Mouse (Mus musculus) megakaryocyte, embryonic 14.5 days (primary cell): ENCODE data around the gene Nin. TPM values are rescaled to one million over a fixed set of nuclear protein-coding genes. Genes with fewer than 3 reads are reported as not detected.

Source experiments
- H3K27me3 ChIP-seq: replicated peaks from 2 replicates; pipeline ENCODE3; 2012; ENCODE audit warnings: inconsistent platforms
- H3K36me3 ChIP-seq: replicated peaks from 2 replicates; pipeline ENCODE3; 2012; ENCODE audit warnings: low read length, inconsistent platforms, mixed read lengths
- H3K4me1 ChIP-seq: 2 replicates; pipeline ENCODE4 v1.6.1; 2012; ENCODE audit warnings: inconsistent platforms
- H3K4me3 ChIP-seq: replicated peaks from 2 replicates; pipeline ENCODE3; 2012; ENCODE audit warnings: moderate library complexity, mild to moderate bottlenecking, inconsistent platforms
- H3K9me3 ChIP-seq: 2 replicates; pipeline ENCODE4 v1.6.1; 2012; ENCODE audit warnings: inconsistent platforms
- FLI1 ChIP-seq: IDR thresholded peaks from 2 replicates; pipeline ENCODE4 v1.6.1; 2012; ENCODE audit warnings: low read length, inconsistent platforms, mixed read lengths
- GATA1 ChIP-seq: IDR thresholded peaks from 3 replicates; pipeline ENCODE4 v1.6.1; 2012; ENCODE audit warnings: mixed read lengths, low read length, inconsistent platforms, borderline replicate concordance
- polyA plus RNA-seq: library from polyadenylated mRNA; stranded (reverse); fragments of >175 nt; gene quantifications from 2 replicates; pipeline ENCODE4 v1.2.3, GENCODE M21; 2012; ENCODE audit warnings: low replicate concordance; ENCODE audit not compliant: insufficient read depth

Nin gene
- polyA plus RNA-seq, 1 experiment, result 5.0 TPM

GRCm38 (mm10) chr12:69962468-69962867 lies 151.0 kb downstream of the Nin start:
- H3K4me1 ChIP-seq, result peaks cover 24% of the 10 kb centered on the region
- H3K36me3 ChIP-seq, result peaks cover 85% of the 10 kb centered on the region
- TF ChIP-seq GATA1, result no peak
- TF ChIP-seq FLI1, result no peak
- H3K9me3 ChIP-seq, result no peaks in the 10 kb centered on the region
- H3K27me3 ChIP-seq, result no peaks in the 10 kb centered on the region
- H3K4me3 ChIP-seq, result no peak overlapping the region

Other genes starting within 250 kb of the Nin start
- gene Atl1, start 221.1 kb downstream of the Nin start, polyA plus RNA-seq, result 0.53 and 0.83 TPM in 2 replicates
- gene Map4k5, start 220.5 kb downstream of the Nin start, polyA plus RNA-seq, result 0.17 and 3.6 TPM in 2 replicates
- 8.6 and 9.6 TPM in 2 replicates for gene Sav1, start 126.7 kb downstream of the Nin start, polyA plus RNA-seq
- not detected in 2 replicates for gene Abhd12b, start 40.4 kb upstream of the Nin start, polyA plus RNA-seq
- 1.8 and 35.0 TPM in 2 replicates for gene Pygl, start 117.8 kb upstream of the Nin start, polyA plus RNA-seq
- 0.43 and 1.4 TPM in 2 replicates for gene Trim9, start 233.9 kb upstream of the Nin start, polyA plus RNA-seq